Mouse (Mus musculus): ENCODE results near the gene Setd7.

DNA sequence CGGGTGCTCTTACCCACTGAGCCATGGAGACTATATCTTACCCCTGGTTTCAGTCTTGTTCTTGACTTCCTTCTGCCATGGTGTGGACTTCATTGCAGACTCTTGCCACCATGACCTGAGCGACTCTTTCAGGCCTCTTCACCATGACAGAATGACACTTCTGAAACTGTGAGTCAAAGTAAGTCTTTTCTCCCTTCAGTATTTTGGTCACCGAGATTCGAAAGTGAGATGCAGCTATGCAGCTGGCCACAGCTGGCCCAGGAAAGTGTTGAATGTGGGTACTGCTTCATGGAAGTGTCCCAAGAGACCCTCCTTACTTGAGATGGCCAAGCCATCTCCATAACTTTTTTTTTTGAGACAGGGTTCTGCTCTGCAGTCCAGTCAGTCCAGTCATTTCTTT, 9.5 kb upstream of the Setd7 start:
- TF ChIP-seq CTCF (conservative IDR thresholded peaks at IDR 0.05; ENCODE audit: insufficient read depth, insufficient read length, low read depth, low read length) (no peak), POLR2A (IDR thresholded peaks at IDR 0.05; ENCODE audit: low read depth, low read length) (no peak)

All from kidney, adult 2 months (tissue).